Mouse (Mus musculus): ENCODE measurements at regions not wholly inside any gene's neighbourhood (a gene's known extent, or its start where the extent isn't known, plus 50 kb on each side); places are given as distances from the start of the nearest gene placed in this dataset.

DNA sequence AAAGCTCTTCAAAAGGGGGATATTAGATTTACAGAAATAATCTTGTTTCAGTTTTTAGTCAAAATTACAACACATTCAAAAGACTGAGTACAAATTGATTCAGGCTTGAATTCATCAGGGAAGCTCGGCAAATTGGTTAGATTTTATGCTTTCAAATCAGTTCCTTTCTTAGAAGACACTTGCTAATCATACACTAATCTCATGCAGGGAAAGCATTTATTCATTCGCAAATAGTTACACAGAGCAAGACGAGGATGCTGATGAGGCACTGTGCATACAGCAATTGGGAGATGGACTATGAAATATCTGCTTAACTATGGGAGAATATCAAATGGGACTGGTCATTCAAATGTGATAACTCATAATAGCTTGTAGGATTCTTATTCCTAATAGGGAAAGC, 481.3 kb upstream of the Gm597 start:
- peak; percentile 65 for DNase-seq (ENCODE audit: low read depth)
- TF ChIP-seq CTCF (IDR thresholded peaks at IDR 0.05; ENCODE audit: borderline replicate concordance, extremely low read depth, insufficient read depth, insufficient read length): no peak

DNA sequence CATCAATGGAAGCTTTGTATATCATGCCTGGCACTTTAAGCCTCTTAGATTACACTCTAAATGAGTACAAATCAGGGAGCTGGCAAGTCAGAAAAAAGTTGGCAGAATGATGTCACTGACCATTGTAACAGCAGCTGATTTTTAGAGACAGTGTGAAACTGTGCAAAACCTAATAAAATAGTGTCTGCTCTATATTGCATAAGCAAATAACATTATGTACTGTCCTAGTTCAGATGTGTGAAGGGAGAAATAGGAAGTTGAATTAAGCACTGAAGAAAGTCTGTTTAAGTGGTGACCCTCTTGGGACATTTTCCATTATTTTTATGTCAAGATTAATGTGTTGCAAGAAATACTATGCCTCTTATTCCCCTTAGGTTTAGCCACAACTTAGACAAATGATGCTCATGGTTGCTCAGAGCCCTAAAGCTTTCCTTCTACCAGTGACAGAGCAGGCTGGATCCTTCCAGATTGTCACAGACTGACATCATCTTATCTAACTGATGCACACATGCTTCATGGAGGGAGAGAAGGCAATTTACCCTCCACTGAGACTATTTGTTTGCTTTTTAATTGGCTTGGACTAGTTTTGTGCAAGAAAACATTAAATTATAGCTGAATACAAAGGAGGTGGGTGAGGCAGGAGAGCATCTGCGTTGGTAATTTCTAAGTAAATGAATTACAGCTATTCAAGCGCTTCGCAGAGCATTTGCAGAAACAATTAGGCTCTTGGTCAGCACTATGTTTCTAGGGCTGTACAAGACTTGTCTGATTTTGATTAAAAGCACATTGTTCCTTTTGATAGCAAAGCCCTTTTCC, 436.9 kb upstream of the Gm597 start:
- DNase-seq (ENCODE audit: low read depth): peak; percentile 85
- no peak for TF ChIP-seq POLR2A (IDR thresholded peaks at IDR 0.05; ENCODE audit: borderline replicate concordance, extremely low read depth, insufficient read depth, insufficient read length, poor library complexity, severe bottlenecking)

Data from brain, embryonic 14.5 days (tissue).